Mouse (Mus musculus): Measurements from ENCODE around the gene Ptar1.

DNA sequence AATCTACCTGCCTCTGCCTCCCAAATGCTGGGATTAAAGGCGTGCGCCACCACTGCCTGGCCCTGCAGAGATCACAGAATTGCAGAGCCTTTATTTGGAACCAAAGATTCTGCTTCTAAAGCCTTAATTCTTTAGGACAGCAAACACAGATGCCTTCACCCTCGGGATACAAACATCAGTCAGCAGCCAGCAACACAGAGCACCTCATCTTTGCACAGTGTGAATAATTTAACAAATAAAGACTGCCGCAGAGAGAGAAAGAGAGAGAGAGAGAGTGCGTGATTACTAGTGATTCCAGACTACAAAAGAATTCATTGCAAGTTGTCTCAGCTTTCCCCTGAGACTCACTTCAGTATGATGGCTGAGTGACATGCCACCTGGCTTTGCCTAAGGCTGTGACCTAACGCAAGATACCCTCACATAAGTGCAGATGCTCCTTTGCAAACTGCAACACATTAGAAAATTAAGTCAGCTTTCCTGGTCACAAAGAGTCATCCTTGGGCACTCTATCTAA lies 19.0 kb upstream of the Ptar1 start:
- TF ChIP-seq CTCF (IDR thresholded peaks at IDR 0.05; ENCODE audit: low read depth) (no peak), EP300 (IDR thresholded peaks at IDR 0.05; ENCODE audit: low read depth) (no peak)
